Mouse (Mus musculus) neural tube, embryonic 12.5 days (tissue): ENCODE results near the gene Arhgap29. TPM values are rescaled to one million over a fixed set of nuclear protein-coding genes. Genes with fewer than 3 reads are reported as not detected.
A peak's percentile ranks its signal among the peaks of the same experiment; 100 is the strongest.

Experiments
- ATAC-seq: fragments of 200-750 bp; cut with Nextera tagmentation; 2 replicates; pipeline ENCODE4 v1.8.0; 2017; ENCODE audit warnings: low read depth, mild to moderate bottlenecking, moderate TSS enrichment, moderate library complexity; ENCODE audit not compliant: low FRiP score
- H3K27ac ChIP-seq: fragments of 300-500 bp; sonication (generic); 2 replicates; pipeline ENCODE4 v1.5.1; 2016
- H3K27me3 ChIP-seq: fragments of 300-500 bp; sonication (generic); replicated peaks from 2 replicates; pipeline ENCODE4 v1.6.1; 2016; ENCODE audit warnings: mild to moderate bottlenecking
- H3K36me3 ChIP-seq: fragments of 300-500 bp; sonication (generic); 2 replicates; pipeline ENCODE4 v1.6.1; 2016; ENCODE audit warnings: mild to moderate bottlenecking
- H3K4me1 ChIP-seq: fragments of 300-500 bp; sonication (generic); 2 replicates; pipeline ENCODE4 v1.6.1; 2016
- H3K4me2 ChIP-seq: fragments of 300-500 bp; sonication (generic); replicated peaks from 2 replicates; pipeline ENCODE4 v1.6.1; 2016; ENCODE audit warnings: mild to moderate bottlenecking
- H3K4me3 ChIP-seq: fragments of 300-500 bp; sonication (generic); 2 replicates; pipeline ENCODE4 v1.5.1; 2016
- H3K9ac ChIP-seq: fragments of 300-500 bp; sonication (generic); 2 replicates; pipeline ENCODE4 v1.6.1; 2016; ENCODE audit warnings: mild to moderate bottlenecking
- H3K9me3 ChIP-seq: fragments of 300-500 bp; sonication (generic); 2 replicates; pipeline ENCODE4 v1.6.1; 2016; ENCODE audit warnings: mild to moderate bottlenecking
- WGBS: fragments of 180-500 bp; shearing (Covaris S2); methylation state at CpG from one replicate; pipeline ENCODE4 v1.1.7; 2016; 5-methylcytosine and 5-hydroxymethylcytosine counted together
- polyA plus RNA-seq: library from polyadenylated mRNA; unstranded; fragments of >200 nt; fragmentation: Nextera tagmentation; extraction: Ambion mirVana; gene quantifications from 2 replicates; pipeline ENCODE4 v1.2.1, GENCODE M21; 2016

Gene Arhgap29
- polyA plus RNA-seq, 1 experiment from 2014 or later, result 40.5 TPM

DNA sequence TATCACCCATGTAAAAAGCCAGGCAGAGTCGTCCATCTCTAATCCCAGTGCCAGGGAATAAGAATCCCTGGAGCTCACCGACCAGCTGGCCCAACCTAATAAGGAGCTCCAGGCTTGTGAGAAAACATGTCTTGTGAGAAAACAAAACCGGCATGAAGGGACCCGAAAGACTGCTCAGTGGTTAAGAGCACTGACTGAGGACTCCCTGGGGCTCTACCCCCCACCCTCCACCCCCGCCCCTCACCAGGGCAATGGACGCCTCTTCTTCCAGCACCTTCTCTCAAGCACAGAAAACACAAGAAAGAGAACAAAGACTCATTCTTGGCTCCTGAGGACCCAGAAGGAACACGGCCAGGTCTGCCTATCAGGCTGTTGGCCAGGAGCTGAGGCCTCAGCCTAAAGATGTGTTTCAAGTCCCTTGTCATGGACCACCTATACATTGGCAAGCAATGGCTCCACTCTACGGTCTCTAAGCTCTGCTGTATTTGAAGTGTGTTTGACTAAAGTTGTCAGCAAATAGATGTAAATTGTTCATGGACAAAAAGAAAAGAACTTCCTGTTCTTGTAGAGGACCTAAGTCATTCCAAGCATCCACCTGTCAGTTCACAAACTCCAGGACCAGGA is 68.8 kb downstream of the Arhgap29 start:
- H3K4me2 ChIP-seq, result no peak overlapping the region
- H3K9me3 ChIP-seq, result no peaks in the 10 kb centered on the region
- ATAC-seq, result no peak
- no peaks in the 10 kb centered on the region for H3K36me3 ChIP-seq
- no peak overlapping the region for H3K27ac ChIP-seq
- no peaks in the 10 kb centered on the region for H3K27me3 ChIP-seq
- H3K9ac ChIP-seq, result no peak overlapping the region
- H3K4me3 ChIP-seq, result no peak overlapping the region
- no peaks in the 10 kb centered on the region for H3K4me1 ChIP-seq
- WGBS, result 90% methylated on average over 8 of the region's 8 CpGs

DNA sequence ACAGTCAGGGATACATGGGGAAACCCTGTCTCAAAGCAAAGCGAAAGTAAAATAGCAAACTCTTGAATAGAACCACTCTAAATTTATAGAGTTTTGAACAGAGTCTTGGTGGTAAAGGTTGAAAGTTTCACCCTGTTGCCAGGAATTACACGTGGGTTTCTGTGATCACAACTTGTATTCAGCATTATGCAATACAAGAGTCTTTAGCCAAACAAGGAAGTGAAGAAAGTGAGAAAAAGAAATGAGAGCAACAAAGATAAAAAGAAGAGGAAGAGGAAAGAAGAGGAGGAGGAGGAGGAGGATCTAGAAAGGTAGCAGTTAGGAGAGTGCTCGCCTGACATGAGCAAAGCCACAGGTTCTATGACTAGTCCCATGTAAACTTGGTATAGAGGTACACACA is 70.0 kb downstream of the Arhgap29 start:
- Histone ChIP-seq H3K27me3 (no peaks in the 10 kb centered on the region), H3K4me3 (no peak overlapping the region), H3K4me1 (no peaks in the 10 kb centered on the region), H3K27ac (no peak overlapping the region), H3K9ac (no peak overlapping the region), H3K4me2 (no peak overlapping the region), H3K36me3 (no peaks in the 10 kb centered on the region), H3K9me3 (no peaks in the 10 kb centered on the region)
- no peak for ATAC-seq
- 88% methylated on average over 3 of the region's 3 CpGs for WGBS

DNA sequence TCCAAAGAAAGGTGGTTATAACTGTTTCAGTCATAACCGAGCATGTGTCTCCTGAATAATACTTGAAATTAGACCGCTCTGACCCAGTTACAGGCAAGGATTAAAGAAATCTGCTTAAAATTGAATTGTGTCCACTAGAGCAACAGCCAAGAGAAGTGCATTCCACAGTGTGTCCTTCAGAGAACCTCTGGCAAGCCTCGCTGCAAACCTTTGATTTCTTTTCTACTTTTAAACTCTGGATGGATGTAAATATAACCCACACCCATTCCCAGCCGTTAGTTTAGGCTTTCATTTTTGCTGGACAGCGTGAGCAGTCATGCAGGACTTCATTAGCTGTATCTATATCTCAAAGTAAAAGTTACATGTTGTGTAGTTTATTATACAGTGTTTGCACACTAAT is 74.3 kb downstream of the Arhgap29 start:
- no peaks in the 10 kb centered on the region for H3K4me1 ChIP-seq
- no peaks in the 10 kb centered on the region for H3K36me3 ChIP-seq
- no peak overlapping the region for H3K4me3 ChIP-seq
- WGBS, result 85% methylated on average over 5 of the region's 5 CpGs
- no peak overlapping the region for H3K9ac ChIP-seq
- H3K27me3 ChIP-seq, result no peaks in the 10 kb centered on the region
- H3K27ac ChIP-seq, result no peak overlapping the region
- no peaks in the 10 kb centered on the region for H3K9me3 ChIP-seq
- H3K4me2 ChIP-seq, result no peak overlapping the region
- ATAC-seq, result no peak

GRCm38 (mm10) chr3:122027776-122028175 is 75.4 kb downstream of the Arhgap29 start:
- no peaks in the 10 kb centered on the region for H3K9me3 ChIP-seq
- no peak overlapping the region for H3K9ac ChIP-seq
- H3K4me3 ChIP-seq, result no peak overlapping the region
- H3K4me2 ChIP-seq, result no peak overlapping the region
- 92% methylated on average over 8 of the region's 8 CpGs for WGBS
- ATAC-seq, result no peak
- H3K27ac ChIP-seq, result no peak overlapping the region
- no peaks in the 10 kb centered on the region for H3K4me1 ChIP-seq
- H3K36me3 ChIP-seq, result no peaks in the 10 kb centered on the region
- no peaks in the 10 kb centered on the region for H3K27me3 ChIP-seq

DNA sequence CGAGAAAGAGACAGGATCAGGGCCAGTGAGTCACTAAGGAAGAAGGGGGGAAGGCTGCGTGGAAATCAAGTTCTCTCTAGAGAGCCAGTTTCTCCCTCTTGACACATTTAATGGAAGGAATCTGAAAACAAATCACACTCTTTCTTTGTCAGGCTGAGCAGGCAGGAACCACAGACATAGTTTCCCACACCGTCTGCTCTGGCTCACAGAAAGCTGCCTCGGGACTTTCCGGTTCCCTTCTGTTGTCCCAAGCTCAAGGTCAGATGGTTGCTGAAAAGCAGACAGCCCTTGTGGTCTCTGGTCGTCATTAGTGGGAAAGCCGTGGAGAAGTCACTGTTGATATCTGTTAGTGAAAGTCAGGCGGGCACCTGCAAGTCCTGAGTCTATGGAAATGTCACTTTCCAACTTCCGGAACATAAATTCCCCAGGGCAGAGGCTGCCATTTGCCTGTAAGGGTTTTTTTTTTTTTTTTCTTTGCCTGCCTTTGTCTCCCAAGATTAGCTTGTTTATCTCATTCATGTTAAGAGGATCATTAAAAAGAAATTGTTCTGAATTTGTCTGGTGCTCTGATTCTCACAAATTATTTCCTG is 81.0 kb downstream of the Arhgap29 start:
- WGBS, result 54% methylated on average over 9 of the region's 9 CpGs
- Histone ChIP-seq H3K9ac (no peak overlapping the region), H3K27me3 (no peaks in the 10 kb centered on the region), H3K27ac (no peak overlapping the region), H3K4me3 (no peak overlapping the region), H3K4me1 (peaks cover 10% of the 10 kb centered on the region; the same call in 1 of the 2 replicates), H3K9me3 (no peaks in the 10 kb centered on the region; the same call in 1 of the 2 replicates), H3K4me2 (no peak overlapping the region), H3K36me3 (no peaks in the 10 kb centered on the region)
- no peak for ATAC-seq

- H3K4me2 ChIP-seq, result no peak overlapping the region
- H3K4me1 ChIP-seq, result peaks cover 10% of the 10 kb centered on the region; the same call in 1 of the 2 replicates
- H3K9me3 ChIP-seq, result no peaks in the 10 kb centered on the region; the same call in 1 of the 2 replicates
- H3K36me3 ChIP-seq, result no peaks in the 10 kb centered on the region
- no peak overlapping the region for H3K4me3 ChIP-seq
- H3K27ac ChIP-seq, result no peak overlapping the region
- H3K9ac ChIP-seq, result no peak overlapping the region
- no peaks in the 10 kb centered on the region for H3K27me3 ChIP-seq
- 88% methylated on average over 5 of the region's 5 CpGs for WGBS
- no peak for ATAC-seq
Measured at GRCm38 (mm10) chr3:122034240-122034639, 81.9 kb downstream of the Arhgap29 start.

DNA sequence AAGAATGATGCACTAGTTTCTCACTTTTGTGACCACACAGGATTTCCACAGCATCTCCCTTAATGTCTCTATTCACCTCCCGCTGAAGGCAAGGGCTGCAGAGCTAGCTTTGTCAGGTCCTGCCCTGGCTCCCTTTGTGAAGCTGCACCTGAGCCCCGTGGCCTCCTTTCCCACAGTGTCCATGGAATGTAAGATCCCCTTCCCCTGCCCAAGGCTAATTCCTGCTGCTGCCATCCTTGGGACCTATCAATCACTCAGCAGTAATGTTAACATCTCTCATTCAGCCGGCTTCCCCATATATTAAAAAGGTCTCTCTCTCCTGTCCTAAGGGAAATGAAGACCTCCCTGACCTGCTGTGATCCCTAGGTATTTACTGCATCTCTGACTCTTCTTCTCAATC is 82.8 kb downstream of the Arhgap29 start:
- no peaks in the 10 kb centered on the region for H3K36me3 ChIP-seq
- H3K27ac ChIP-seq, result no peak overlapping the region
- H3K27me3 ChIP-seq, result no peaks in the 10 kb centered on the region
- H3K9me3 ChIP-seq, result no peaks in the 10 kb centered on the region; the same call in 1 of the 2 replicates
- no peak overlapping the region for H3K9ac ChIP-seq
- H3K4me3 ChIP-seq, result no peak overlapping the region
- peak; percentile 68 for ATAC-seq
- WGBS, result 31% methylated on average over 3 of the region's 3 CpGs
- peaks cover 10% of the 10 kb centered on the region; the same call in 1 of the 2 replicates for H3K4me1 ChIP-seq
- H3K4me2 ChIP-seq, result no peak overlapping the region

GRCm38 (mm10) chr3:122040522-122040921 is 88.2 kb downstream of the Arhgap29 start:
- Histone ChIP-seq H3K36me3 (no peaks in the 10 kb centered on the region), H3K4me3 (no peak overlapping the region), H3K4me1 (peaks cover 10% of the 10 kb centered on the region; the same call in 1 of the 2 replicates), H3K27ac (no peak overlapping the region), H3K9ac (no peak overlapping the region), H3K4me2 (no peak overlapping the region), H3K27me3 (peaks cover 32% of the 10 kb centered on the region), H3K9me3 (no peaks in the 10 kb centered on the region; the same call in 1 of the 2 replicates)
- WGBS, result 72% methylated on average over 6 of the region's 6 CpGs
- no peak for ATAC-seq

DNA sequence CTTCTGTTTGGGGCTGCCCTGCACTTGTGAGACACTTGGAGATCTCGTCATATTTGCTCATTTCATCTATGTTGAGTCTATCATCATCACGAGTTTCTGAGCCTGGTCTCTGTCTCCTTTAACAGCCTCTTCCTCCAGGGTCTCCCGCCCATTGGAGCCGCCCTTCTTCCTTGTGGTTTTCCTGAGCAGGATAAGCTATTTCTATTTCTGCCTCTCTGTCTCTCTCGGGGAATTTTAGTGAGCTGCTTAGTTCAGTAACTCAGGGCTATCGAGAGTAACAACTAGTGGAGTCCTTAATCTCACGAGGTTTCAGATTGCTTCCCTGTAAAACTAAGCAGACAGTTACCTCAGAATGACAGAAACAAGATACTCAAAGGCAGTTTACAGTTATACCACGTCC is 90.8 kb downstream of the Arhgap29 start:
- Histone ChIP-seq H3K27ac (no peak overlapping the region), H3K9ac (no peak overlapping the region), H3K4me2 (peak overlapping the region; percentile 37; the same call in 1 of the 2 replicates), H3K4me1 (peaks cover 27% of the 10 kb centered on the region), H3K4me3 (no peak overlapping the region), H3K27me3 (peaks cover 43% of the 10 kb centered on the region), H3K9me3 (no peaks in the 10 kb centered on the region), H3K36me3 (no peaks in the 10 kb centered on the region)
- WGBS, result 29% methylated on average over 8 of the region's 8 CpGs
- ATAC-seq, result no peak

- Histone ChIP-seq H3K4me1 (peaks cover 36% of the 10 kb centered on the region), H3K27ac (no peak within 1 kb of the TSS), H3K4me3 (no peak within 1 kb of the TSS), H3K9ac (no peak within 1 kb of the TSS), H3K4me2 (peak within 1 kb of the TSS; percentile 37), H3K27me3 (peaks cover 44% of the 10 kb centered on the region), H3K9me3 (no peaks in the 10 kb centered on the region), H3K36me3 (no peaks in the 10 kb centered on the region)
- WGBS, result 3% methylated on average over 26 of the region's 26 CpGs
- no peak for ATAC-seq
Measured at GRCm38 (mm10) chr3:122043799-122044547, 91.6 kb downstream of the Arhgap29 start, which contains the start of gene Abca4. Gene Abca4 (plus strand): TSS chr3:122044443.

DNA sequence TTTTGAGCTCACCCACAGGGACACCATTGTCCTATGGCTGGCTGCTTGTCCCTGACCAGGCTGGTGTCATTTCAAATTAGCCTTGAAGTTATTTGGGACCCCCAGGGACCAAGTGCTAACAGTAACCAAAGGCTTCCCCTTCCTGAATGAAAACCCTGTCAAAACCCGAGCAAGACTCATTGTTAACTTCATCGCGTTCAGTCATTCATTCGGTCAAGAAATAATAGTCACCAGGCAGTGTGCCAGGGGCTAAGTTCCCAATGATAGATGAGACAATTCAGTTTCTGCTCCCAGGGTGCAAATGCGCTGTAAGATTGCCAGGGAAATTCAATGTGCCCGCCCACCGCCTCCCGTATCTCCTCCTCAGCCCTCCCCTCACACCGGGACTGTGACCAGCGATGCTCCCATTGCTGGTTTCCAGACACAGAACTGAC is 93.9 kb downstream of the Arhgap29 start:
- no peaks in the 10 kb centered on the region for H3K36me3 ChIP-seq
- peaks cover 50% of the 10 kb centered on the region for H3K27me3 ChIP-seq
- H3K4me1 ChIP-seq, result peaks cover 36% of the 10 kb centered on the region

GRCm38 (mm10) chr3:122047402-122047801 is 95.1 kb downstream of the Arhgap29 start:
- Histone ChIP-seq H3K4me3 (no peak overlapping the region), H3K9me3 (no peaks in the 10 kb centered on the region), H3K9ac (no peak overlapping the region), H3K27me3 (peaks cover 48% of the 10 kb centered on the region), H3K4me1 (peaks cover 36% of the 10 kb centered on the region), H3K27ac (no peak overlapping the region), H3K4me2 (no peak overlapping the region), H3K36me3 (no peaks in the 10 kb centered on the region)
- ATAC-seq, result no peak
- 37% methylated on average over 7 of the region's 7 CpGs for WGBS

More for the DNA sequence above, 93.9 kb downstream of the Arhgap29 start:
- ATAC-seq, result peak; percentile 69
- Histone ChIP-seq H3K27ac (no peak overlapping the region), H3K9ac (no peak overlapping the region), H3K4me2 (peak overlapping the region; percentile 35), H3K4me3 (no peak overlapping the region), H3K9me3 (no peaks in the 10 kb centered on the region)
- 4% methylated on average over 10 of the region's 10 CpGs for WGBS
